Mouse (Mus musculus) embryonic facial prominence, embryonic 11.5 days (tissue): Measurements from ENCODE around the gene Cytip. TPM values are rescaled to one million over a fixed set of nuclear protein-coding genes. Genes with fewer than 3 reads are reported as not detected.

Experiments used
- ATAC-seq: fragments of 200-750 bp; cut with Nextera tagmentation; replicated peaks from 2 replicates; pipeline ENCODE4 v1.8.0; 2017; ENCODE audit warnings: low read depth; ENCODE audit not compliant: insufficient number of reproducible peaks, low FRiP score, low TSS enrichment
- DNase-seq: peaks from one replicate; pipeline ENCODE4 v3.0.0-alpha.2; 2015; ENCODE audit warnings: low spot score
- H3K27ac ChIP-seq: fragments of 300-500 bp; sonication (generic); replicated peaks from 2 replicates; pipeline ENCODE4 v1.5.1; 2014; ENCODE audit warnings: mild to moderate bottlenecking, low read depth, low read length, control low read depth
- H3K27me3 ChIP-seq: fragments of 300-500 bp; sonication (generic); 2 replicates; pipeline ENCODE4 v1.6.1; 2014; ENCODE audit warnings: mild to moderate bottlenecking, low read length, moderate library complexity, mixed read lengths; ENCODE audit not compliant: control insufficient read depth, insufficient read depth
- H3K36me3 ChIP-seq: fragments of 300-500 bp; sonication (generic); replicated peaks from 2 replicates; pipeline ENCODE4 v1.6.1; 2014; ENCODE audit warnings: low read depth, mild to moderate bottlenecking, low read length, moderate library complexity, mixed read lengths; ENCODE audit not compliant: control insufficient read depth, insufficient read depth
- H3K4me1 ChIP-seq: fragments of 300-500 bp; sonication (generic); 2 replicates; pipeline ENCODE4 v1.6.1; 2014; ENCODE audit warnings: low read length, mixed read lengths; ENCODE audit not compliant: control insufficient read depth, insufficient read depth
- H3K4me2 ChIP-seq: fragments of 300-500 bp; sonication (generic); 2 replicates; pipeline ENCODE4 v1.6.1; 2014; ENCODE audit warnings: low read depth, mild to moderate bottlenecking, control low read depth, low read length, moderate library complexity
- H3K4me3 ChIP-seq: fragments of 300-500 bp; sonication (generic); 2 replicates; pipeline ENCODE4 v1.5.1; 2014; ENCODE audit warnings: low read depth, low read length, control low read depth
- H3K9ac ChIP-seq: fragments of 300-500 bp; sonication (generic); replicated peaks from 2 replicates; pipeline ENCODE4 v1.6.1; 2014; ENCODE audit warnings: mild to moderate bottlenecking, control low read depth, low read length
- H3K9me3 ChIP-seq: fragments of 300-500 bp; sonication (generic); replicated peaks from 2 replicates; pipeline ENCODE4 v1.6.1; 2016; ENCODE audit warnings: mild to moderate bottlenecking, low read length, inconsistent platforms, mixed read lengths; ENCODE audit not compliant: control insufficient read depth
- WGBS: fragments of 180-500 bp; shearing (Covaris S2); extraction: QIAGEN DNeasy Blood & Tissue Kit; methylation state at CpG from one replicate; pipeline ENCODE4 v1.1.7; 2014; 5-methylcytosine and 5-hydroxymethylcytosine counted together
- polyA plus RNA-seq: library from polyadenylated mRNA; unstranded; fragments of >200 nt; fragmentation: Nextera tagmentation; extraction: Ambion mirVana; gene quantifications from 2 replicates; pipeline ENCODE4 v1.2.1, GENCODE M21; 2014

Gene Cytip
- polyA plus RNA-seq, 1 experiment from 2014 or later = 0.07 TPM

DNA sequence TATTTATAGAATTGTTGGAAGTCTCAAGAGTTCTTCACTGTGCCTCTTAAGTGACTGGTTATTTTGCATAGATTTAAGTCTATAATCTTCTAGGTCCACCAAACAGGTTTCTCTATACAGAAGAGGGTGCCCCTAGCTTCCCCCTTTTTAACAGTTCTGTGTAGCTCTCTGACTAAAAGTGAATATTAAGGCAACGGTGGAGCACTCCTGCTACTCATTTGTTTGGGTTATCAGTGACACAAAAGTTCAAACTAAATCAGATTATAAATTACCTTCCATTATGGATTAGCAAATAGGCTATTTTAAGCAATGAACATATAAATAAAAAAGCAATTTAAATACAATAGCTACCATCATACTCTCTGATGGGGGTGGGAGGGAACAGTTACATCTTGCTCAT, 40.8 kb downstream of the Cytip start:
- Histone ChIP-seq H3K27ac (no peak overlapping the region), H3K9me3 (no peaks in the 10 kb centered on the region), H3K4me2 (no peak overlapping the region), H3K4me3 (no peak overlapping the region), H3K36me3 (no peaks in the 10 kb centered on the region), H3K27me3 (no peaks in the 10 kb centered on the region), H3K9ac (no peak overlapping the region), H3K4me1 (no peaks in the 10 kb centered on the region)
- ATAC-seq = no peak
- WGBS = 89% methylated on average over 1 of the region's 1 CpGs
- DNase-seq = no peak

DNA sequence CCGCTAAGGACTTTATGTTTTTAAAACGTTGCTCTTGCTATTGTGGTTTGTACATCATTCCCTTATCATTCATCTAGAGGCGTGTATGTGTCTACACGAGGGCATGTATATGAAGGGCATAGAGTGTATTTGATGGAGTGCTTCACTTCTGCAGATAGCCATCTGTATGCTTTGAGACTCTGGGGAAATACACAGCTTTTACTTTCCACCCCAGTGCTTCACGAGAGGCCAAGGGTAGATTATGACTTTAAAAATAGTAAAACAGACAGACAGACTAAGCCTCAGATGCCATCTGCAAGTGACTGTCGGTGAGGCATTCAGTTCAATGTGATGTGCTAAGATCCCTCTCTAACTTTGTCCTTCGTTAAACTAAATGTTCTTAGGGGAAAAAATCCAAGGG, 41.6 kb downstream of the Cytip start:
- no peak overlapping the region for H3K4me2 ChIP-seq
- no peaks in the 10 kb centered on the region for H3K36me3 ChIP-seq
- H3K9ac ChIP-seq = no peak overlapping the region
- no peaks in the 10 kb centered on the region for H3K27me3 ChIP-seq
- H3K4me3 ChIP-seq = no peak overlapping the region
- ATAC-seq = no peak
- H3K9me3 ChIP-seq = no peaks in the 10 kb centered on the region
- no peak overlapping the region for H3K27ac ChIP-seq
- no peak for DNase-seq
- 82% methylated on average over 7 of the region's 7 CpGs for WGBS
- H3K4me1 ChIP-seq = no peaks in the 10 kb centered on the region

DNA sequence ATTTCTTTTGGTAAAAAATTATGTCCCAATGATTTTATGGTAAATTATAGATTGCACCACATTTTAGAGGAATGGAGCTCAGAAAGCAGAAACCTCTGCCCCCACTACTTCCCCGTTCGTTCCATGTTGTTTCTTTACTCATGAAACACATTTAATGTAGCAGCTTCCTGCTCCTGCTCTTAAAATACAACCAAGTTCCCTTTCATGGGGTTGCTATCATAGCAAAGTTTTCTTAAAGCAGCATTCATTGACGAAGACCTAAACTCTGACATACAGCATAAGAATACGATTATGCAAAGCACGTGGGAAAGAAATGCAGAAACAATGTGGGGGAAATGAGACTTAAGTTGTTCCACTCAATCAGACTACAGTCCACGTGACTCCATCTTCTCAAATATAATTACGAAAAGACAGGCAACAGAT, 45.3 kb downstream of the Cytip start:
- Histone ChIP-seq H3K27me3 (no peaks in the 10 kb centered on the region), H3K9me3 (no peaks in the 10 kb centered on the region), H3K27ac (no peak overlapping the region), H3K9ac (no peak overlapping the region), H3K4me1 (no peaks in the 10 kb centered on the region), H3K36me3 (no peaks in the 10 kb centered on the region), H3K4me2 (no peak overlapping the region), H3K4me3 (no peak overlapping the region)
- WGBS = 87% methylated on average over 7 of the region's 7 CpGs
- DNase-seq (no peak), ATAC-seq (no peak)

DNA sequence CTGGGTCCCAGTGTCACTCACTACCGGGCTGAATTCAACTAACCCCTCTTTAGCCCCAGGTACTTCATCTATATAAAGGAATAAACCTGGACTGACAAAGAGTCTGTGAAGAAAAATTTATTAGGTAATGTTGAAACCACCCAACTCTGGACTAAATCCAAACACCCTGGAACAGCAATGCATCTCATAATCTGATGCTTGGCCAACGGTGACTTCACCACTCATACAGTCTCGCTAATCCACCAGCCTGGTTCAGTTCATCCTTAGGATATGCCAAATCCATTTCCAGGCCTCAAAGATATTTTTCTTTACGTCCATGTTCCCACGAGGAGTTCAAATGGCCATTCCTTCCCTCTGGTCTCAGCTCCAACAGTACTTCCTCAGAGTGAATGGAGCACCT, 48.8 kb downstream of the Cytip start:
- no peak overlapping the region for H3K4me3 ChIP-seq
- no peak for DNase-seq
- no peaks in the 10 kb centered on the region for H3K4me1 ChIP-seq
- H3K36me3 ChIP-seq = no peaks in the 10 kb centered on the region
- no peak overlapping the region for H3K9ac ChIP-seq
- H3K4me2 ChIP-seq = no peak overlapping the region
- no peaks in the 10 kb centered on the region for H3K9me3 ChIP-seq
- no peaks in the 10 kb centered on the region for H3K27me3 ChIP-seq
- WGBS = 96% methylated on average over 5 of the region's 5 CpGs
- H3K27ac ChIP-seq = no peak overlapping the region
- no peak for ATAC-seq

DNA sequence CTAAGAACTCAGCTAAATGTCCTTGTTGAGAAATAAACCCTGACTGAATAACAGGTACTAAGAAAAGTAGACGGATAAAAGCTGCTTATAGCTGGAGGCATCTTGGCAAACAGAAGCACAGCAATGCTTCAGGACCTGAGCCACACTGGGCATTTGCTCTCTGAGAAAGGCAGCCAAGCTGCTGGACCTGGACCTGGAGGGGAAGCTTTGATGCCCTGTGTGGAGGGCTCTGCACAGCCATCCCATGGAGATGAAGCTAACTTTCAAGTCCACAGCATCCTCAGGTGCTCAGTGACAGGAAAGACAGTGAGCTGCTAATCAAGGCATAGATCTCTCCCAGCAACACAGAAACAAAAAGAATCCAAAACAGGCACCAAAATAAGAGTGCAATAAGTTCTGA, 54.8 kb downstream of the Cytip start:
- H3K36me3 ChIP-seq = no peaks in the 10 kb centered on the region
- H3K4me1 ChIP-seq = no peaks in the 10 kb centered on the region
- no peaks in the 10 kb centered on the region for H3K27me3 ChIP-seq
- ATAC-seq (no peak), DNase-seq (no peak)
- H3K9ac ChIP-seq = no peak overlapping the region
- WGBS = 74% methylated on average over 1 of the region's 1 CpGs
- H3K4me2 ChIP-seq = no peak overlapping the region
- H3K9me3 ChIP-seq = no peaks in the 10 kb centered on the region
- no peak overlapping the region for H3K4me3 ChIP-seq
- no peak overlapping the region for H3K27ac ChIP-seq

DNA sequence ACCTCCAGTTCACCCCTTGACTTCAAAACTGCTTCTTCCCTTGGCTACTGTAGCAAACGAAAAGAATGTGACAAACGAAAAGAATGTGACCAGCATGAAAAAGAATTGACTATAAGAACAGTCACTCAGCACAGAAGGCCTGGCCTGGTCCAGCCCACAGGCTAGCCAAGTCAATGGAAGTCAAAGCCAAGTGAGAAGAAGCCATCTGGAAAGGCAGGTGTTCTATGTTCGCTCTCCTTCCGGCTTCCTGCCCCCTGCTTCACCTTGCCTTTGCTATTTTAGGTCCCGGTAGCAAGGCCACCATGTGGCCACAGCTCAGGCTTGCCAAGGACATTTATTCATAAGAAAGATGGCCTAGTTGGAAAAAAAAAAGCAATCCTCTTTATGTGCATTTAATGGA, 56.7 kb downstream of the Cytip start:
- no peak overlapping the region for H3K4me2 ChIP-seq
- H3K9me3 ChIP-seq = no peaks in the 10 kb centered on the region
- H3K36me3 ChIP-seq = no peaks in the 10 kb centered on the region
- WGBS = 79% methylated on average over 5 of the region's 5 CpGs
- no peaks in the 10 kb centered on the region for H3K4me1 ChIP-seq
- H3K4me3 ChIP-seq = no peak overlapping the region
- H3K27me3 ChIP-seq = no peaks in the 10 kb centered on the region
- H3K27ac ChIP-seq = no peak overlapping the region
- ATAC-seq = no peak
- H3K9ac ChIP-seq = no peak overlapping the region
- DNase-seq = no peak

DNA sequence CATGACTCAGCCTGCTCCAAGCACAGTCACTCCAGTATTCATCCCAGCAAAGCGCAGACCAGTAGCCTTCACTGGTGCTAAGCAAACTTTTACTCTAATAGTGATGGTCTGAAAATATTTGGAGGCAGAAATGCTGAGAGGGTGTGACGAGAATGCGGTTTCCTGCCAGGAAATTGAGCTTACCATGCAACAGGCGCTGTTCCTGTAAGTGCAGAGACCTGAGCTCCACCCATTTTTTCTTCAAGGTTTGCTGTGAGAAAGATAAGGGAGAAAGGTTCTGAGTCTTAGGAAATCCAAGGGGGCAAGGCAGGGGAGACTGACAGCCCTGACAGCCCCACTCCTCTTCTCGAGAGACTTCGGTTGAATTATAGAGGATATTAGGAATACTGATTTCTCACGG, 57.7 kb downstream of the Cytip start:
- no peak overlapping the region for H3K4me3 ChIP-seq
- H3K4me2 ChIP-seq = no peak overlapping the region
- H3K27me3 ChIP-seq = no peaks in the 10 kb centered on the region
- no peaks in the 10 kb centered on the region for H3K4me1 ChIP-seq
- 91% methylated on average over 7 of the region's 7 CpGs for WGBS
- DNase-seq (no peak), ATAC-seq (no peak)
- no peaks in the 10 kb centered on the region for H3K9me3 ChIP-seq
- no peak overlapping the region for H3K9ac ChIP-seq
- no peak overlapping the region for H3K27ac ChIP-seq
- H3K36me3 ChIP-seq = no peaks in the 10 kb centered on the region

DNA sequence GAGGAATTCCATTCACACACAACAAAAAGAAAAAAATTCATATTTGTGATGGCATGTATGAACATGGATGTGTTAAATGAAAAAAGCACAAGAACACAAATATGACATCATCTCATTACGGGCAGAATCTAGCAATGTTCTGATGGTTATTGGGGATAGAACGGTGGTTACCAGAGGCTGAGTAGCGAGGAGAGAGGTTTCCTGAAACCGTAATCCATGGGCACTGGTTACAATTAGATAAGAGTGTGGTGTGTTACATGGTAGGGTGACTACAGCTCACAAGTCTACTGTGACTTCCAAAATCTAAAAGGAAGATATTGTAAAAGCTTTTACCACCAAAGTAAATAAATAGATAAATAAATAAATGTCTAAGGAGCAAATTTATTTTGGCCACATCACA, 58.8 kb downstream of the Cytip start:
- Histone ChIP-seq H3K27ac (no peak overlapping the region), H3K4me2 (no peak overlapping the region), H3K27me3 (no peaks in the 10 kb centered on the region), H3K9ac (no peak overlapping the region), H3K36me3 (no peaks in the 10 kb centered on the region), H3K4me1 (no peaks in the 10 kb centered on the region), H3K4me3 (no peak overlapping the region), H3K9me3 (no peaks in the 10 kb centered on the region)
- no peak for ATAC-seq
- DNase-seq = no peak
- WGBS = 88% methylated on average over 4 of the region's 4 CpGs

DNA sequence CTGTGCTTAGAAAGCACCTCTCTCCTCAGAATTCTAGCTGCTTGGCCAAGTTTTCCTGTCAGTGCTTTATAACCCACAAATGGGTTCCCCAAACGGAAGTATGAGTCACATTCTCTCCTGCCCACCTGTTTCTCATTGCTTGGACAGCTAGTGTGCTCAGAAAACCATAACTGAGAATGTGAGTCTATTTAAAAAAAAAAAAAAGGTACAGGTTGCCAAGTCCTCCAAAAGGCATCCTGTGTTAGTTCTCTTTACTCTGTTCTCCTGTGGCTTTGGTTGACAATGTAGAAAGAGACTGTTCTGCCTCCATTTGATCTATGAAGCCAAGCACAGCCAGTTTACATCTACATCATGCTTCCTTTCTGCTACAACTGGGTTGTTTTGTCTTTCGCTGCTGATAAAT, 60.3 kb downstream of the Cytip start:
- 77% methylated on average over 2 of the region's 2 CpGs for WGBS
- ATAC-seq = no peak
- no peaks in the 10 kb centered on the region for H3K4me1 ChIP-seq

More for the DNA sequence above, 60.3 kb downstream of the Cytip start:
- Histone ChIP-seq H3K4me3 (no peak overlapping the region), H3K27ac (no peak overlapping the region), H3K9ac (no peak overlapping the region), H3K4me2 (no peak overlapping the region), H3K27me3 (no peaks in the 10 kb centered on the region), H3K9me3 (no peaks in the 10 kb centered on the region), H3K36me3 (no peaks in the 10 kb centered on the region)
- DNase-seq = no peak
